Mouse (Mus musculus): Measurements from ENCODE around the gene Bnipl. TPM values are rescaled to one million over a fixed set of nuclear protein-coding genes. Genes with fewer than 3 reads are reported as not detected.

The Bnipl gene
- polyA plus RNA-seq, 1 experiment, result 0.53 TPM

- TF ChIP-seq POLR2A (IDR thresholded peaks at IDR 0.05; ENCODE audit: borderline replicate concordance, extremely low read depth, insufficient read depth, insufficient read length, poor library complexity, severe bottlenecking), result no peak
- TF ChIP-seq CTCF (IDR thresholded peaks at IDR 0.05; ENCODE audit: borderline replicate concordance, extremely low read depth, insufficient read depth, insufficient read length), result no peak
- DNase-seq (ENCODE audit: low read depth), result no peak
Measured at GRCm38 (mm10) chr3:95200562-95200961, 50.4 kb downstream of the Bnipl start.

GRCm38 (mm10) chr3:95200132-95200531 is 50.9 kb downstream of the Bnipl start:
- no peak for DNase-seq (ENCODE audit: low read depth)
- TF ChIP-seq CTCF (IDR thresholded peaks at IDR 0.05; ENCODE audit: borderline replicate concordance, extremely low read depth, insufficient read depth, insufficient read length) (no peak), POLR2A (IDR thresholded peaks at IDR 0.05; ENCODE audit: borderline replicate concordance, extremely low read depth, insufficient read depth, insufficient read length, poor library complexity, severe bottlenecking) (no peak)

DNA sequence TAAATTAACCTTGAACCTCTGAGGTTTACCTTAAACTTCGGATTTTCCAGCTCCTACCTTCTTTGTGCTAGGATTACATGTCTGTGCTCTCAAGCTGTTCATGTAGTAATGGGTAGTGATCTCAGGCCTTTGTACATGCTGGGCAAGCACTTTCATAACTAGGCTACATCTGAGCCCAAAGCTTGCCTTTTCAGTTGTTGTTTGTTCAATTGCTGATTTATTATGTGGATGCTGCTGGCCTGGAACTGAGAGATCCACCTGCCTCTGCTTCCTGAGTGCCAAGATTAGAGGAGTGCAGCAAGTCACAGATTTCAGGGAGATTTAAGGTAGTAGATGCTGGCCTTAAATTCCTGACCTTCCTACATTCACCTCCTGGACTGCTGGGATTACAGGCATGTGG is 51.9 kb downstream of the Bnipl start:
- no peak for TF ChIP-seq CTCF (IDR thresholded peaks at IDR 0.05; ENCODE audit: borderline replicate concordance, extremely low read depth, insufficient read depth, insufficient read length)
- DNase-seq (ENCODE audit: low read depth), result no peak

DNA sequence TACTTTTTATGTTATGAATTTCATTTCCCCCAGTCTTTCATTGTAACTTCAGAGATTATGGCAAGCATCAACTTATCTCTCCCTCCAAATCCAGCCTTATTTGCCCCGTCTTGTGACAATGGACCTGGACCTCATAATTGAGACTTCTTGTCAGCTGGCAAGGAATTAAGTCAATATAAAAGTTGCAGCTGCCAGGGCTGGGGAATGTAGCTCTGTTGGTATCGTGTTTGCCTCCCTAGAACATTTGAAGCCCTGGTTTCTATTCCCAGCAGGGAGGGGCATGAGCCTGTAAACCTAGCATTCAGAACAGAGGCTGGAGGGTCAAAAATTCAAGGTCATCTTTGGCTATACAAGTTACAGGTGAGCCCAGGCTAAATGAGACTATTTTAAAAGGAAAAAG is 55.2 kb downstream of the Bnipl start:
- no peak for DNase-seq (ENCODE audit: low read depth)
- TF ChIP-seq CTCF (IDR thresholded peaks at IDR 0.05; ENCODE audit: borderline replicate concordance, extremely low read depth, insufficient read depth, insufficient read length) (no peak), POLR2A (IDR thresholded peaks at IDR 0.05; ENCODE audit: borderline replicate concordance, extremely low read depth, insufficient read depth, insufficient read length, poor library complexity, severe bottlenecking) (no peak)

DNA sequence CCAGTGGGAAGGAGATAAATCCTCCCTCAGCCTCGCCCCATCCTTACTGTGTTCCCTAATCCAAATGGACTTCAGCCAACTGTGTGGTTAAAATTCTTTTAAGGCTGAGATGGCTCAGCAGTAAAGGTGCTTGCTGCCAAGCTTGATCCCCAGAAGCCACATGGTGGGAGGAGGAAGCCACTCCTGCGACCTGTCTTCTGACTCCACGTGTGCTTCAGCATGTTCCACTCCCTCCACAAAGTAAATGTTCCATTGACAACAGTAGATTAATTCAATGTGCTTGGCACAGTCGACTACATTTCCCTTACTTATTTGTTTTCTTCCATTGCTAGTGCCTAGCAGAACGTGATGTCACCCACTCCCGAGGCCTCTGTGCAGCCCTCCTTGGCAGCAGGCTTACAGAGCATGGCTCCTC is 56.3 kb downstream of the Bnipl start:
- TF ChIP-seq CTCF (IDR thresholded peaks at IDR 0.05; ENCODE audit: borderline replicate concordance, extremely low read depth, insufficient read depth, insufficient read length) (no peak), POLR2A (IDR thresholded peaks at IDR 0.05; ENCODE audit: borderline replicate concordance, extremely low read depth, insufficient read depth, insufficient read length, poor library complexity, severe bottlenecking) (no peak)
- DNase-seq (ENCODE audit: low read depth), result no peak

Other genes with a start within 250 kb of the Bnipl start
- 23.6 and 25.1 TPM in 2 replicates for gene Zfp687, start 235.7 kb downstream of the Bnipl start, polyA plus RNA-seq (2012; rRNA removed)
- gene Psmd4, start 208.6 kb downstream of the Bnipl start, polyA plus RNA-seq (2012; rRNA removed), result 256 and 330 TPM in 2 replicates
- gene Pip5k1a, start 144.3 kb downstream of the Bnipl start, polyA plus RNA-seq (2012; rRNA removed), result 30.4 and 31.6 TPM in 2 replicates
- gene Vps72, start 140.2 kb downstream of the Bnipl start, polyA plus RNA-seq (2012; rRNA removed), result 159 and 173 TPM in 2 replicates
- gene Tmod4, start 126.7 kb downstream of the Bnipl start, polyA plus RNA-seq (2012; rRNA removed), result 1.5 and 2.1 TPM in 2 replicates
- 101 and 136 TPM in 2 replicates for gene Scnm1, start 117.2 kb downstream of the Bnipl start, polyA plus RNA-seq (2012; rRNA removed)
- gene Lysmd1, start 117.1 kb downstream of the Bnipl start, polyA plus RNA-seq (2012; rRNA removed), result 23.7 and 27.4 TPM in 2 replicates
- 2.3 and 2.4 TPM in 2 replicates for gene Tnfaip8l2, start 108.8 kb downstream of the Bnipl start, polyA plus RNA-seq (2012; rRNA removed)
- 138 and 164 TPM in 2 replicates for gene Sema6c, start 90.7 kb downstream of the Bnipl start, polyA plus RNA-seq (2012; rRNA removed)
- 14.4 and 14.7 TPM in 2 replicates for gene Gabpb2, start 33.3 kb downstream of the Bnipl start, polyA plus RNA-seq (2012; rRNA removed)
- 62.5 and 80.3 TPM in 2 replicates for gene Cdc42se1, start 22.5 kb downstream of the Bnipl start, polyA plus RNA-seq (2012; rRNA removed)
- 784 and 825 TPM in 2 replicates for gene Mllt11, start 19.0 kb downstream of the Bnipl start, polyA plus RNA-seq (2012; rRNA removed)
- gene Gm128, start 9.6 kb downstream of the Bnipl start, polyA plus RNA-seq (2012; rRNA removed), result 0.25 and 0.26 TPM in 2 replicates
- gene Mindy1, start 30.2 kb upstream of the Bnipl start, polyA plus RNA-seq (2012; rRNA removed), result 48.7 and 53.3 TPM in 2 replicates
- gene Prune1, start 30.9 kb upstream of the Bnipl start, polyA plus RNA-seq (2012; rRNA removed), result 64.6 and 72.9 TPM in 2 replicates
- 1.4 and 1.6 TPM in 2 replicates for gene Anxa9, start 56.0 kb upstream of the Bnipl start, polyA plus RNA-seq (2012; rRNA removed)
- gene Cers2, start 63.6 kb upstream of the Bnipl start, polyA plus RNA-seq (2012; rRNA removed), result 89.6 and 100 TPM in 2 replicates
- gene Setdb1, start 106.0 kb upstream of the Bnipl start, polyA plus RNA-seq (2012; rRNA removed), result 60.7 and 60.8 TPM in 2 replicates
- gene 4930558C23Rik, start 151.6 kb upstream of the Bnipl start, polyA plus RNA-seq (2012; rRNA removed), result not detected in 2 replicates
- 31.6 and 36.6 TPM in 2 replicates for gene Arnt, start 183.2 kb upstream of the Bnipl start, polyA plus RNA-seq (2012; rRNA removed)
- gene Ctsk, start 248.1 kb upstream of the Bnipl start, polyA plus RNA-seq (2012; rRNA removed), result 7.2 and 10.6 TPM in 2 replicates

All from brain, embryonic 14.5 days (tissue).